Mouse (Mus musculus): Measurements from ENCODE around the gene Rasal2. TPM values are rescaled to one million over a fixed set of nuclear protein-coding genes. Genes with fewer than 3 reads are reported as not detected.

Gene Rasal2
- total RNA-seq, 4 experiments from 2014 or later: 15.1 to 25.1 (median 20.3) TPM

DNA sequence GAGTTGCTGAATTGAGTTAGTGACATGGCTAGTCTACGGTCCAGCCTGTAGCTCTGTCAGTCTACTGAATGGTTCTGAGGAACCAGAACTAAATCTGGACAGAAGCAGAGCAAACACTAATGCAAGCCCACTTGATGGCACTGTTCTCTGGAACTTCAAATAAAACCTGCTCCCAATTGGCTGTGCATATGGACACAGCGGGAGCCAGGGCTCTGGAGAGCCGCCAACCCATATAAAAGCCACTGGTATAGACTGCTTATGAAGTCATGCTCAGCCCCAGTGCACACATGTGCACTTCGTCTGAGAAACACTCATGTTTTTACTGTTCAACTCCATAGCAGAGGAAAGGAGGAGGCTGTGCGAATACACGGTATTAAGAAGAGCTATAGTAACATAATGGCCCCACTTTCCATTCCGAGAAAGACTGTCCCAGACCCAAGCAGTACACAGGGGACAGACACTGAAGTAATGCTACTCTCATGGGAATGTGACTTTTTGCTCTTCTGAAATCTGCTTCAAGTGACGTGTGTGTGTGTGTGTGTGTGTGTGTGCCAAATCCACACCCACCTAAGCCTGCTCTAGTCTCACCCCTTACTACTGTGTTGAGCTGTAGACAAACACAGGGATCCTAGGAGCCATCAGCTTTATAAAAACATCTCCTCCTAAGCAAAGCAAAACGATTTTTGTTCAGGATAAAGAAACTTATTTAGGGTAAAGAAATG lies 275.1 kb downstream of the Rasal2 start:
- DNase-seq: no peak

DNA sequence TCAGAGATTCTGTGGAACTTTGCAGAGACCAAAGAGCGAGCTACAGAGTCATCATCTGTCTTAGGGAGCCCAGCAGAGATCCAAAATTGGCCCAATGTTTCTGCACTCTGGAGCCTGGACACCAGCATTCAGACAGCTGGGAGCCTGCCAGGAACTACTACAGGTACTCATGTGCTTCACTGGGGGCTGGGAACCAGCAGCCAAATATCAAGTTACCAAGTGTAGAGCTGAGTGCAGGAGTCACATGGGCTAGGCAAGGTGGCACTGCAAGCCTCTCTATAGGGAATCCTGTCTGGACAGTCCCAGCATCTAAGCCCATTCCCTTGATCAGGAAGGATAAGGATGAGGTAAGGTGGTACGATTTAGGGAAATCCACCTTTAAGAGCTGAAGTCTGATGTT lies 284.2 kb downstream of the Rasal2 start:
- no peak for DNase-seq

GRCm38 (mm10) chr1:157123836-157124235 lies 288.6 kb downstream of the Rasal2 start:
- no peak for DNase-seq

DNA sequence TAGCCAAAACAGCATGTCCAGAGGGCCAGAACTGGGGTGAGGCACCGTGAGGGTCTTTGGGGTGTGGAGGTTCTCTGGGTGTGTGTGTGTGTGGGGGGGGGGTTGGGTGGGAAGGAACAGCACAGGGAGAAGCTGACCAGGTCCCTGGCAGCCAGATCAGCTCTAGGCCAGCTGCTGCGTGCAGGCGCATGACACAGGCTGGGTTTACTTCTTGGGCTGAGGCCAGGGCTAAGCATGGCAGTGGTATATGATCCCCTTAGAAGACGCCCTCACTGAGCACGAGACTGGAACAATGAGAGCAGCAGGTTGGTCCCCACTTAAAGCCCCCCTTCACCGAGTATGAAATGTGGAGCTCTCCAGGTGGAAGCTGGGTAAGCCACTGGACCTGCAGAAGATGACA lies 293.2 kb downstream of the Rasal2 start:
- no peak for DNase-seq

GRCm38 (mm10) chr1:157117440-157117839 lies 295.0 kb downstream of the Rasal2 start:
- DNase-seq: no peak

DNA sequence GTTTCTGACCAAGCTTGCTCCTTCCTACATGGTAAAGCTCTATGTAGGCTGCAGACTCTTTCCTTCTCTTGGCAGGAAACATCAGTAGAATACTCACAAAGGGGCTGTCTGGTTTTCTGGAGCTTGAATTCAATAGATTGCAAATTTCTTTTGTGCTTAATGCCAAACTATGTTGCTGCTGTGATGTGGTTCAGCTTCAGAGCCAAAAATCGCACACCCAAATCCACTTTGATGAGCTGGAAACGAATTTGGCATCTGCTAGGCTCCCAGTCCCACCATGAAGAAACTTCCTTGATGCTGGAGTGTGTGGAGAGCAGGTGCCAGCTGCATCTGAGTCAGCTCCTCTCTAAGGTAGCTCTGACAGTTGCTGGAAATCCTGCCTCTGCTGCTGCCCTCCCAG lies 297.9 kb downstream of the Rasal2 start:
- no peak for DNase-seq

- no peak for DNase-seq
Observed at GRCm38 (mm10) chr1:157110287-157110835, 302.0 kb downstream of the Rasal2 start.

GRCm38 (mm10) chr1:157108580-157108979 lies 303.8 kb downstream of the Rasal2 start, which contains the start of gene Tex35:
TSS of gene Tex35 (minus strand) at chr1:157108680.
- no peak for DNase-seq

DNA sequence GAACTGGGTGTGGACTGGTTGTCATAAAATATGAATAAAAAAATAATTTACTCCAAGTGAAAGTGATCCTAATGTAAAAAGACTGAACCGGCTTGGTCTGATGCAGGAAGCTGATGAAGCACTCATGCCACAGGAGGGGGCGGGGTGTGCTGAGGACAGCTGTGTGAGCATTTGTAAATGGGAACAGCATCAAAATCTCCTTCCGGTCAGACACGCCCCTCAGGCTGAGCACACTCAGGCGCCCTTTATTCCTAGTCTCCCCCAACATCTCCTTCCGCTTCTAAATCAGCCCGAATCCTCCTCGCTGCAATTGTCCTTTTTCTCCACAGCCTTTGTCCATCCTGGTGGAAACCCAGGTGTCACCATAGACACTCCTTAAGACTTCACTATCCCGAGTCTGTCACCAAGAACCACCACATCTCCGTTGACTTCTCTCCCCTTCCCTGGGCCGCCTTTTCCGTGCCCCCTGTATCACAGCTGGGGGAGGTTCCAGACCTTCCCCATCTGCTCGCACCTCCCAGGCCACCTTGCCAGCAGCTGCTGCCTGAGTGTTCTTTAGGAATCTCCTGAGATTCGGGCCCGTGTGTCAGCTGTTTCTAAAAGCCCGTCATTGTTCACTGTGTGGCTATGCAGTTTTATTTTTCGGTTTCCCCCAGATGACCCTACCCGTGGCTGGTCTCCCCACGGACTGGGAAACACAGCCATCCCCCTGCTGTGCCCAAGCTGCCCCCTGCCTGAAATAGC lies 311.1 kb downstream of the Rasal2 start:
- DNase-seq: no peak

- no peak for DNase-seq
Observed at GRCm38 (mm10) chr1:157095534-157095933, 316.9 kb downstream of the Rasal2 start.

GRCm38 (mm10) chr1:157092622-157093021 lies 319.8 kb downstream of the Rasal2 start:
- DNase-seq: no peak

GRCm38 (mm10) chr1:157092140-157092539 lies 320.3 kb downstream of the Rasal2 start:
- DNase-seq: no peak

GRCm38 (mm10) chr1:157090835-157091234 lies 321.6 kb downstream of the Rasal2 start:
- no peak for DNase-seq

DNA sequence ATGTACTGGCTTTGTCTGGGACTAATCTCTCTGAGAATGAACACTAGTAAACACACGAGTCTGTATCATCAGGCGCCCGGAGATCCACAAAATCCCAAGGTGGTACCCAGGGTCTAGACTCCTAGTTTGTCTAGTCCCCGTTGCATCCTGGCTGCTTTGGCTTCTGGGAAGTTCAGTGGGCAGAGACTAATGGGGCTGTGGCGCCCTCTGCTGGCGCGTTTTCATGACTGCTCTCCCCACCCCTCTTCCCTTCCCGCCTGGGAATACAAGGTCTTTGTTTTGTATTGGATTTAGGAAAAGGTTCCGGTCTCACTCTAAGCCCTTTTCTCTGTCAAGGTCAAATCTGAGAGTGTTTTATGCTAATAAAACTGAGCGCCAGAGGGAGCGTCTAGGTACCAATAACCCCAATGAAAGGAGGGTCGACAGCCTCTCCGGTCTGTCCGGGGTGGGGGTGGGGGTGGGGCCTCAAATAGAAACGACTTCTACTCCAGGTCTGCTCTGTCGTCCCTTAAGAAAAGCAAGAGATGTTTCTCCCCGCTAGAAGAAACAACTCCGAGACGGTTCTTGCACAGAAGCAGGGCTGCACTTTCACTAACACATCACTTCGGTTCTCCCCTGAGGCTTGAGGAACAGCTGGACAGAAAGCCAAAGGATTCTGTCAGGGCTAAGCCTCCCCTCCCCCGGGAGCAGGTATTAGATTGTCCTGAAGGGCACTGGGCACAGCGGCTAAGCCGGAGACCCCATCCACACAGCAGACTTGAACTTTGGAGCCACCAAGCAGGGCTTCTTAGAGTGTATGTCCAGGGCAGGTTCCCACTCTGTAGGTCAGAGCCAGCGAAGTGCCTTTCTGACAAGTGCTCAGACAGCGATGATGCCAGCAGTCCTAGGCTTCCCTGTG lies 326.0 kb downstream of the Rasal2 start:
- no peak for DNase-seq

Other genes starting within 250 kb of the Rasal2 start
- gene Cryzl2, start 46.0 kb upstream of the Rasal2 start, total RNA-seq (2022): 10 to 100 TPM; 46.8 to 92.3 (median 64.6) TPM
- gene Sec16b, start 94.1 kb upstream of the Rasal2 start, total RNA-seq (2022): 1 to 10 TPM; 1.5 to 1.9 (median 1.7) TPM

Measured in adrenal gland, adult 8-10 months (tissue).